In genomic region chr4:43032501-43032900, GRCm38 (mm10) we compare ENCODE assay signal across 15 mouse cellular contexts. TPM values are rescaled to one million over a fixed set of nuclear protein-coding genes. Genes with fewer than 3 reads are reported as not detected.
DNase-seq lines count a peak whose midpoint lies in the region; ATAC-seq and TF ChIP-seq lines count a peak whose summit lies in the region.
"Had no signal": no experiment of that assay in that cellular context is flagged by ENCODE, and none has a peak within 500 bp of the region (broad histone marks: within the 10 kb centered on the region; RNA-seq: fewer than 3 reads in every experiment).

No protein-coding gene starts in this region.

- no peak overlapping the region for H3K9ac ChIP-seq in hindbrain, embryonic 13.5 days
- H3K9ac ChIP-seq in hindbrain, embryonic 16.5 days (ENCODE audit: low read depth, low read length): no peak overlapping the region
- H3K9ac ChIP-seq in forebrain, postnatal 0 days: no peak overlapping the region
- no peak overlapping the region for H3K9ac ChIP-seq in midbrain, embryonic 15.5 days
- H3K9ac ChIP-seq: kidney, embryonic 15.5 days had no signal

- no peak for TF ChIP-seq CTCF in cerebellum, adult 2 months (IDR thresholded peaks at IDR 0.05; ENCODE audit: borderline replicate concordance, insufficient read depth, low read depth, low read length)
- no peak for TF ChIP-seq CTCF in forebrain, postnatal 0 days (IDR thresholded peaks at IDR 0.05; ENCODE audit: low read depth)

- H3K27me3 ChIP-seq in cerebellum, adult 2 months (ENCODE audit: control insufficient read depth, insufficient read depth, low read length): no peaks in the 10 kb centered on the region
- no peaks in the 10 kb centered on the region for H3K27me3 ChIP-seq in hindbrain, embryonic 13.5 days
- no peaks in the 10 kb centered on the region for H3K27me3 ChIP-seq in hindbrain, embryonic 16.5 days (replicated peaks; ENCODE audit: control insufficient read depth, insufficient read depth, low read length)
- H3K27me3 ChIP-seq in forebrain, postnatal 0 days (ENCODE audit: insufficient read depth, low read length): no peaks in the 10 kb centered on the region
- H3K27me3 ChIP-seq in midbrain, embryonic 15.5 days (replicated peaks): no peaks in the 10 kb centered on the region
- H3K27me3 ChIP-seq: heart, embryonic 13.5 days; kidney, embryonic 15.5 days had no signal

- no peaks in the 10 kb centered on the region for H3K9me3 ChIP-seq in hindbrain, embryonic 13.5 days
- H3K9me3 ChIP-seq in hindbrain, embryonic 16.5 days (ENCODE audit: control insufficient read depth, low read length): no peaks in the 10 kb centered on the region
- no peaks in the 10 kb centered on the region for H3K9me3 ChIP-seq in forebrain, postnatal 0 days (ENCODE audit: low read length)
- no peaks in the 10 kb centered on the region for H3K9me3 ChIP-seq in midbrain, embryonic 15.5 days
- H3K9me3 ChIP-seq: heart, embryonic 13.5 days; kidney, embryonic 15.5 days had no signal

- DNase-seq in cerebellum, adult 2 months: no peak
- DNase-seq in forebrain, postnatal 0 days: no peak
- DNase-seq in retina, postnatal 1 day: no peak
- DNase-seq: cerebellum, postnatal 36 days; heart, postnatal 36 days; lung, postnatal 10 days; thymus, adult 18-20 months had no signal

- peaks cover 70% of the 10 kb centered on the region for H3K36me3 ChIP-seq in hindbrain, embryonic 13.5 days
- peaks cover 31% of the 10 kb centered on the region for H3K36me3 ChIP-seq in hindbrain, embryonic 16.5 days (ENCODE audit: control insufficient read depth, insufficient read depth, low read length)
- peaks cover 59% of the 10 kb centered on the region for H3K36me3 ChIP-seq in forebrain, postnatal 0 days (ENCODE audit: insufficient read depth)
- peaks cover 50% of the 10 kb centered on the region for H3K36me3 ChIP-seq in midbrain, embryonic 15.5 days (replicated peaks)

- H3K4me3 ChIP-seq in cerebellum, adult 2 months (replicated peaks; ENCODE audit: insufficient read depth, low read depth, low read length): no peak overlapping the region
- no peak overlapping the region for H3K4me3 ChIP-seq in hindbrain, embryonic 13.5 days
- no peak overlapping the region for H3K4me3 ChIP-seq in hindbrain, embryonic 16.5 days (ENCODE audit: low read length)
- H3K4me3 ChIP-seq in forebrain, postnatal 0 days (ENCODE audit: low read depth, low read length): no peak overlapping the region
- no peak overlapping the region for H3K4me3 ChIP-seq in midbrain, embryonic 15.5 days

- TF ChIP-seq POLR2A in cerebellum, adult 2 months (IDR thresholded peaks at IDR 0.05; ENCODE audit: borderline replicate concordance, insufficient read depth, low read length): no peak

- no peak for ATAC-seq in cerebellum, adult (ENCODE audit: insufficient number of reproducible peaks, low FRiP score, low TSS enrichment)
- ATAC-seq in hindbrain, embryonic 13.5 days (ENCODE audit: low FRiP score): no peak
- no peak for ATAC-seq in hindbrain, embryonic 16.5 days
- no peak for ATAC-seq in forebrain, postnatal 0 days
- ATAC-seq in midbrain, embryonic 15.5 days (replicated peaks): no peak
- ATAC-seq in CD4-positive, CD25-positive, alpha-beta regulatory T cell, adult 4 months: no peak
- ATAC-seq: intestine, embryonic 16.5 days had no signal

- peak overlapping the region; percentile 76; the same call in 1 of the 2 replicates for H3K27ac ChIP-seq in cerebellum, adult 2 months (ENCODE audit: insufficient read depth, low read length)
- H3K27ac ChIP-seq in hindbrain, embryonic 13.5 days: peak overlapping the region; percentile 92
- H3K27ac ChIP-seq in hindbrain, embryonic 16.5 days (ENCODE audit: low read depth, low read length): no peak overlapping the region
- peak overlapping the region; percentile 30; the same call in 1 of the 2 replicates for H3K27ac ChIP-seq in forebrain, postnatal 0 days (ENCODE audit: low read depth, low read length)
- H3K27ac ChIP-seq in midbrain, embryonic 15.5 days: peak overlapping the region; percentile 82

- no peak overlapping the region for H3K4me2 ChIP-seq in hindbrain, embryonic 13.5 days
- H3K4me2 ChIP-seq in hindbrain, embryonic 16.5 days (ENCODE audit: low read length): no peak overlapping the region
- no peak overlapping the region for H3K4me2 ChIP-seq in forebrain, postnatal 0 days (ENCODE audit: low read depth)
- no peak overlapping the region for H3K4me2 ChIP-seq in midbrain, embryonic 15.5 days

- peaks cover 7% of the 10 kb centered on the region for H3K4me1 ChIP-seq in cerebellum, adult 2 months (ENCODE audit: control insufficient read depth, insufficient read depth, low read length)
- peaks cover 34% of the 10 kb centered on the region for H3K4me1 ChIP-seq in hindbrain, embryonic 13.5 days (replicated peaks)
- H3K4me1 ChIP-seq in hindbrain, embryonic 16.5 days (ENCODE audit: control insufficient read depth, insufficient read depth, low read depth, low read length): peaks cover 17% of the 10 kb centered on the region
- peaks cover 15% of the 10 kb centered on the region for H3K4me1 ChIP-seq in forebrain, postnatal 0 days (ENCODE audit: insufficient read depth)
- peaks cover 33% of the 10 kb centered on the region for H3K4me1 ChIP-seq in midbrain, embryonic 15.5 days

- 100% methylated on average over 1 of the region's 1 CpGs for WGBS in cerebellum, adult 2 months
- 100% methylated on average over 1 of the region's 1 CpGs for WGBS in hindbrain, embryonic 13.5 days
- 100% methylated on average over 1 of the region's 1 CpGs for WGBS in hindbrain, embryonic 16.5 days
- 89% methylated on average over 1 of the region's 1 CpGs for WGBS in forebrain, postnatal 0 days
- 95% methylated on average over 1 of the region's 1 CpGs for WGBS in midbrain, embryonic 15.5 days

RNA-seq across cellular contexts. Expression of gene Stoml2, which starts 1.0 kb away (rescaled TPM):
- polyA plus RNA-seq in cerebellum, adult 2 months (2012; rRNA removed): 138 and 142 TPM in 2 replicates
- polyA plus RNA-seq in hindbrain, embryonic 13.5 days (2015; fragmentation: Nextera tagmentation; extraction: Ambion mirVana): 226 and 232 TPM in 2 replicates
- polyA plus RNA-seq in hindbrain, embryonic 16.5 days (2015; fragmentation: Nextera tagmentation; extraction: Ambion mirVana): 234 and 261 TPM in 2 replicates
- total RNA-seq in forebrain, postnatal 0 days (2014; rRNA removed): 94.4 and 120 TPM in 2 replicates
- polyA plus RNA-seq in forebrain, postnatal 0 days (2015; fragmentation: Nextera tagmentation; extraction: Ambion mirVana): 233 and 240 TPM in 2 replicates
- 218 and 235 TPM in 2 replicates for polyA plus RNA-seq in midbrain, embryonic 15.5 days (2015; fragmentation: Nextera tagmentation; extraction: Ambion mirVana)
- polyA plus RNA-seq in CD4-positive, CD25-positive, alpha-beta regulatory T cell, adult 4 months (2017; shearing (Covaris generic)): 100 to 1,000 TPM; 137 to 170 TPM

RNA-seq across cellular contexts. Expression of gene Pigo, which starts 6.9 kb away (rescaled TPM):
- polyA plus RNA-seq in cerebellum, adult 2 months (2012; rRNA removed): 35.8 and 35.9 TPM in 2 replicates
- polyA plus RNA-seq in hindbrain, embryonic 13.5 days (2015; fragmentation: Nextera tagmentation; extraction: Ambion mirVana): 27.4 and 27.5 TPM in 2 replicates
- 28.5 and 30.8 TPM in 2 replicates for polyA plus RNA-seq in hindbrain, embryonic 16.5 days (2015; fragmentation: Nextera tagmentation; extraction: Ambion mirVana)
- 15.6 and 20.3 TPM in 2 replicates for total RNA-seq in forebrain, postnatal 0 days (2014; rRNA removed)
- 16.5 and 21.9 TPM in 2 replicates for polyA plus RNA-seq in forebrain, postnatal 0 days (2015; fragmentation: Nextera tagmentation; extraction: Ambion mirVana)
- 29.1 and 34.0 TPM in 2 replicates for polyA plus RNA-seq in midbrain, embryonic 15.5 days (2015; fragmentation: Nextera tagmentation; extraction: Ambion mirVana)
- 10 to 100 TPM; 12.1 to 34.1 TPM for polyA plus RNA-seq in CD4-positive, CD25-positive, alpha-beta regulatory T cell, adult 4 months (2017; shearing (Covaris generic))

RNA-seq across cellular contexts. Expression of gene Fam214b, which starts 13.5 kb away (rescaled TPM):
- polyA plus RNA-seq in cerebellum, adult 2 months (2012; rRNA removed): 29.9 and 32.5 TPM in 2 replicates
- polyA plus RNA-seq in hindbrain, embryonic 13.5 days (2015; fragmentation: Nextera tagmentation; extraction: Ambion mirVana): 33.3 and 34.1 TPM in 2 replicates
- 32.3 and 36.3 TPM in 2 replicates for polyA plus RNA-seq in hindbrain, embryonic 16.5 days (2015; fragmentation: Nextera tagmentation; extraction: Ambion mirVana)
- 35.7 and 42.3 TPM in 2 replicates for total RNA-seq in forebrain, postnatal 0 days (2014; rRNA removed)
- polyA plus RNA-seq in forebrain, postnatal 0 days (2015; fragmentation: Nextera tagmentation; extraction: Ambion mirVana): 23.4 and 30.9 TPM in 2 replicates
- 52.0 and 55.3 TPM in 2 replicates for polyA plus RNA-seq in midbrain, embryonic 15.5 days (2015; fragmentation: Nextera tagmentation; extraction: Ambion mirVana)
- polyA plus RNA-seq in CD4-positive, CD25-positive, alpha-beta regulatory T cell, adult 4 months (2017; shearing (Covaris generic)): 1 to 10 TPM; 1.5 to 2.3 TPM

RNA-seq across cellular contexts. Expression of gene Fancg, which starts 22.2 kb away (rescaled TPM):
- polyA plus RNA-seq in cerebellum, adult 2 months (2012; rRNA removed): 36.2 and 36.7 TPM in 2 replicates
- 20.0 and 21.9 TPM in 2 replicates for polyA plus RNA-seq in hindbrain, embryonic 13.5 days (2015; fragmentation: Nextera tagmentation; extraction: Ambion mirVana)
- 22.7 and 25.8 TPM in 2 replicates for polyA plus RNA-seq in hindbrain, embryonic 16.5 days (2015; fragmentation: Nextera tagmentation; extraction: Ambion mirVana)
- total RNA-seq in forebrain, postnatal 0 days (2014; rRNA removed): 12.8 and 21.8 TPM in 2 replicates
- 10.9 and 12.4 TPM in 2 replicates for polyA plus RNA-seq in forebrain, postnatal 0 days (2015; fragmentation: Nextera tagmentation; extraction: Ambion mirVana)
- polyA plus RNA-seq in midbrain, embryonic 15.5 days (2015; fragmentation: Nextera tagmentation; extraction: Ambion mirVana): 22.8 and 29.5 TPM in 2 replicates
- polyA plus RNA-seq in CD4-positive, CD25-positive, alpha-beta regulatory T cell, adult 4 months (2017; shearing (Covaris generic)): 10 to 100 TPM; 23.3 to 38.7 TPM

RNA-seq across cellular contexts. Expression of gene Unc13b, which starts 26.3 kb away (rescaled TPM):
- polyA plus RNA-seq in cerebellum, adult 2 months (2012; rRNA removed): 12.8 and 14.5 TPM in 2 replicates
- 18.6 and 19.7 TPM in 2 replicates for polyA plus RNA-seq in hindbrain, embryonic 13.5 days (2015; fragmentation: Nextera tagmentation; extraction: Ambion mirVana)
- polyA plus RNA-seq in hindbrain, embryonic 16.5 days (2015; fragmentation: Nextera tagmentation; extraction: Ambion mirVana): 13.0 and 16.5 TPM in 2 replicates
- total RNA-seq in forebrain, postnatal 0 days (2014; rRNA removed): 52.9 and 54.7 TPM in 2 replicates
- polyA plus RNA-seq in forebrain, postnatal 0 days (2015; fragmentation: Nextera tagmentation; extraction: Ambion mirVana): 3.3 and 6.2 TPM in 2 replicates
- 20.1 and 21.2 TPM in 2 replicates for polyA plus RNA-seq in midbrain, embryonic 15.5 days (2015; fragmentation: Nextera tagmentation; extraction: Ambion mirVana)
- under 1 TPM; 0.05 to 0.29 TPM for polyA plus RNA-seq in CD4-positive, CD25-positive, alpha-beta regulatory T cell, adult 4 months (2017; shearing (Covaris generic))
